Mouse (Mus musculus): ENCODE data around the gene Zfp280b.
A peak's percentile ranks its signal among the peaks of the same experiment; 100 is the strongest.
"Not testable (repeated sequence)": the region's sequence is repeated elsewhere in the genome, so short reads cannot be mapped to it uniquely, and the experiment has no call there.

Gene Zfp280b

GRCm38 (mm10) chr10:76032402-76033118 lies at the start of gene Zfp280b:
Zfp280b (plus strand) TSS chr10:76032650.
- peak; percentile 90 to 95 for DNase-seq (ENCODE audit: low spot score in 2 of 2)

DNA sequence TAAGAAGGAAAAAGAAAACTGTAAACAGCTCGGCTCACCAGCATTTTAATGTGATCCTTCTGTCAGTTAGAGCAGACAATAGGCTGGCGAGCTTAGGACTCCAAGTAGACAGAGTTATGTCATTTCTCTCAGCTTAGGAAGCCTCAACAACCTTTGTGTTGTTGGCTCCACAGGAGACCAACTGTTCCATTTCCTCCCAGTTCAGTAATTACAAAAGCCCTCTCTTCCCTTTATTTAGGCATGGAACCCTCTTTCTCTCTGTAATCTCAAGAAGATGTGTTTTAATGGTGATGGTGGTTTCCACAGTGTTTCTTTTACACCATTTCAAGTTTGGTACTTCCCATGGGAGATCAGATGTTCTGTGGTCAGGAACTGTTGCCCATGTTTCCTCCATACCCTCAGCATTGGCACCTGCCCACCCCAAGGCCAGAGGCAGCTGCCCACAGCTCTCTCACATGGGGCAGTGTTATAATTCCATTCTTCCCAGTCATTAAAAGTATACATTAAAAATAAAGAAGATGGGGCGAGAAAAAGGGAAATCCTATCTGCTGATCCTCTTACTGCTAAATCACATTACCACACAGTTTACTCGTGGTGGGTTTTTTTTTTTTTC lies 41.9 kb upstream of the Zfp280b start:
- no peak for DNase-seq (ENCODE audit: low spot score in 2 of 2)

DNA sequence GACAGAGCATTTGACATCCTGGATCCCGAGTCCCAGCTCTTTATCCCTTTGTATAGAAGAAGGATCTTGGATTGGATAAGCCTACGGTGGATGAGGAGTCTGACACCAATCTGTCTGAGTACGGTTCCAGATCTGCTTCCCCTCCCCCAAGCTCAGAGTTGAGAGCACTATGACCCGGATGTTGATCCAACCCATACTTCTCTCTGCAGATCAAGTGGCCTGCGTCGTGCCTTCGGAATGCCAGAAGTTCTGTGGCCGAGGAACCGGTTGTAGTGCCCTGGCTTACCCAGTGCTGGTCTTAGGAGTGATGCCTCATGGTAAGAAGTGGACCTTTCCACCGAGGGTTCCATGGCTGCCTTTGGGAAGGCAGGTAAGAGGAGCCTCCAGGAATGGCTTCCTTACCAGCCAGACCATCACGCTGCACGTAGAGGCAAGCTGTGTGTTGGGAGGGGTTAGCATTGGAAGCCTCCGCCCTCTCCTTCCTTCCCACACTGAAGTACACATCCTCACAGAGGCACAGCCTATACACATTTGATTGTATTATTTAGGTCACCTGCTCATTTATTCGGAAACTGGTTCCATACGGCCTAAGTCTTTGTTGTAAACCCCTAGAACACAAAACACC lies 38.7 kb upstream of the Zfp280b start:
- DNase-seq (ENCODE audit: low spot score in 2 of 2) = no peak

DNA sequence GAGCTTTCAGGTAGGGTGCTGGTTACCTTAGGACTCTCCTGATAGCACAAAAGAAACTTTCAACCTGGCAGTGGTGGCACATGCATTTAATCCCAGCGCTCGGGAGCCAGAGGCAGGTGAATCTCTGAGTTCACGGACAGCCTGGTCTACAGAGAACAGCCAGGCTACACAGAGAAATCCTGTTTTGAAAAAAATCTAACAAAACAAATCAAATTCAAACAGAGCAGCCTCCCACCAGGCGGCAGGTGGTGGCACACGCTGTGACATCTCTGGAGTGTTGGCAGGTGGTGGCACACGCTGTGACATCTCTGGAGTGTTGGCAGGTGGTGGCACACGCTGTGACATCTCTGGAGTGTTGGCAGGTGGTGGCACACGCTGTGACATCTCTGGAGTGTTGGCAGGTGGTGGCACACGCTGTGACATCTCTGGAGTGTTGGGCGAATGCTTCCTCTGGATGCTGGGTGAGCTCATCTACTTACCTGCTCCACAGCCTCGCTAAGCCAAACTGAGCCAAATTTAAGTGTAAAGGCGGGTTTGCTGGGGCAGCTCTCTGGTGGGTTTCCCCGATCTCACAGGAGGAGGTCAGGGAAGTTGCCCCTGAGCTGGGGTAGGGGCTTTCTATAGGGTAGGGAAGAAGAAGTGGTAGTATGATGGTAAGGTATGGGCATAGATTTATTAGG lies 37.8 kb upstream of the Zfp280b start:
- DNase-seq (ENCODE audit: low spot score in 2 of 2) = not testable (repeated sequence)

DNA sequence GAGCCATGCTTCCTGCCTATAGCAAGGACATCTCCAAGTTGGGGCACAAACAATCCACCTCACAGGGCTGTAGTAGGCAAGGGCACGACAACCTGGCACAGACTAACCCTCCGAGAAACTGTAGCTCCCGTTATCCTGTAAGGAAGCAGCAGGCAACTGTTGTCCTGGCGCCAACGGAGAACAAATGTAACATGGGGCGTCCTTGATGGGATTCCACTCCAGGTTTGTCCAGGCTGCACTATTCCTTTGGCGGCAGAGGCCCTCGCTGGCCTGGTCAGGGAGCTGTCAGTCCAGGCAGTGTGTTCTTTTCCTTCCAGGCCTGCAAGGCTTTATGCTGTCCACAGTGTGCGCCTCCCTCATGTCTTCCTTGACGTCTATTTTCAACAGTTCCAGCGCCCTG lies 37.0 kb upstream of the Zfp280b start:
- no peak for DNase-seq (ENCODE audit: low spot score in 2 of 2)

GRCm38 (mm10) chr10:75996315-75996714 lies 36.1 kb upstream of the Zfp280b start:
- DNase-seq (ENCODE audit: low spot score in 2 of 2) = no peak

DNA sequence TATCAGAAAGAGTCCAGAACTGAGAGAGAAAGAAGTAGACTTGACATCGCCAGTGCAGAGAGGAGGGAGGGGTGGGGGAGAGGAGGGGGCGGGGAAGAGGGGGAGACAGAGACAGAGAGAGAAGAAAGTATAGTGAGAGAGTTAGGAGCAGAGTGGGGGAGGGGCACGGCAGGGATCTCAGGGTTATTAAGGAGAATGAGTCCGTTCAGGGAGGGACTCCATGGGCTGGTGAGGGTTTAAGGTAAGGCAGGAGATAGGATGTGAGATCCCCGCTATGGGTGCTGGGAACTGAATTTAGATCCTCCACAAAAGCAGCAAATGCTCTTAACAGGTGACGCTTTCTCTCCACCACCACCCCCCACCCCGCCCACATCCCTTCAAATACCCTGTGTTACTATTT lies 31.3 kb upstream of the Zfp280b start:
- no peak for DNase-seq (ENCODE audit: low spot score in 2 of 2)

- DNase-seq (ENCODE audit: low spot score in 2 of 2) = no peak
Observed at GRCm38 (mm10) chr10:76002101-76002521, 30.3 kb upstream of the Zfp280b start.

GRCm38 (mm10) chr10:76002615-76003014 lies 29.8 kb upstream of the Zfp280b start:
- DNase-seq (ENCODE audit: low spot score in 2 of 2) = no peak

DNA sequence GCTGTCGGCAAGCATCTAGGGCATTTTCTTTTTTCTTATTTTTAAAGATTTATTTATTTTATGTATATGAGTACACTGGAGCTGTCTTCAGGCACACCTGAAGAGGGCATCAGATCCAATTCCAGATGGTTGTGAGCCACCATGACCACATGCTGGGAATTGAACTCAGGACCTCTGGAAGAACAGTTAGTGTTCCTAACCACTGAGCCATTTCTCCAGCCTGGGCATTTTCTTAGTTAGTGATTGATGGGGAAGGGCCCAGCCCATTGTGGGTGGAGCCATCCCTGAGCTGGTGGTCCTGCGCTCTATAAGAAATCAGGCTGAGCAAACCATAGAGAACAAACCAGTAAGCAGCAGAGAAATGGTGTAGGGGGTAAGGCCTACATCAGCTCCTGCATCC lies 29.2 kb upstream of the Zfp280b start:
- no peak for DNase-seq (ENCODE audit: low spot score in 2 of 2)

GRCm38 (mm10) chr10:76006385-76006784 lies 26.1 kb upstream of the Zfp280b start:
- DNase-seq (ENCODE audit: low spot score in 2 of 2) = no peak

DNA sequence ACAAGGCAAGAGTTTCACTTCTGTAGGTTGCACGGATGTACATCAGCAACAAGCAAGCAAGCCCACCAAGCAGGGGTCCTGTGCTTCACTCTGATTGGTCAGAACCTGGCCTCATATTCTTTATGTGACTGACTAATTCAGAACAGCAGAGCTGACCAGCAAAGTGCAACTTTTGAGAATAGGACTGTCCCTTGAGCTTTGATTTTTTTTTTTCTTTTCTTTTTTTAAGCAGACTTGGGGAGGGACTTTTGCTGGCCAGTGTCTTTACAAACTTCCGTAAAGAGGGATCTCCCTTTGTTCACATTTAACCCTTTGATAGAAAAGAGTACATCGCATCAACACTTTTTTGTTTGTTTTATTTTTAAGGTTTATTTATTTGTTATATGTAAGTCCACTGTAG lies 22.6 kb upstream of the Zfp280b start:
- DNase-seq (ENCODE audit: low spot score in 2 of 2) = no peak

- DNase-seq (ENCODE audit: low spot score in 2 of 2) = no peak
Observed at GRCm38 (mm10) chr10:76012922-76013321, 19.5 kb upstream of the Zfp280b start.

GRCm38 (mm10) chr10:76016886-76017285 lies 15.6 kb upstream of the Zfp280b start:
- DNase-seq (ENCODE audit: low spot score in 2 of 2) = no peak

DNA sequence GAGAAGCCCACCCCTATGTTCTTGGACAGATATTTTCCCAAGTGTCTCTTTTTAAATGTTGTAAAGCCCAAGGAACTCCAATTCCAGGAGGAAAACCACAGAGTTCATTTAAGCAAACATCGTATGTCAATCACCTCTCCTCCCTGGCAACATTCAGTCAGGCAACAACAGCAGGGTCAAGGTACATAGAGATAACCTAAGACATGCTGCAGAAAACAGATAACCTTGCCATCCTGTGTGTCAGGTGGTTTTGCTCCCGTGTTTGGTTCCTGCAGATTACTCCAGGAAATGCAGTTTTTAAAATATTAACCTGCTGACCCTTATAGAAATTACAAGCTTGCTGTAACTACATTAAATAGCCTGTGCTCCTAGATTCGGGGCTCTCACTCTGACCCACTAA lies 10.7 kb upstream of the Zfp280b start:
- no peak for DNase-seq (ENCODE audit: low spot score in 2 of 2)

GRCm38 (mm10) chr10:76023921-76024320 lies 8.5 kb upstream of the Zfp280b start:
- no peak for DNase-seq (ENCODE audit: low spot score in 2 of 2)

GRCm38 (mm10) chr10:76025470-76026190 lies 6.8 kb upstream of the Zfp280b start:
- no peak for DNase-seq (ENCODE audit: low spot score in 2 of 2)

GRCm38 (mm10) chr10:76027127-76028015 lies 5.1 kb upstream of the Zfp280b start:
- DNase-seq (ENCODE audit: low spot score in 2 of 2) = no peak

DNA sequence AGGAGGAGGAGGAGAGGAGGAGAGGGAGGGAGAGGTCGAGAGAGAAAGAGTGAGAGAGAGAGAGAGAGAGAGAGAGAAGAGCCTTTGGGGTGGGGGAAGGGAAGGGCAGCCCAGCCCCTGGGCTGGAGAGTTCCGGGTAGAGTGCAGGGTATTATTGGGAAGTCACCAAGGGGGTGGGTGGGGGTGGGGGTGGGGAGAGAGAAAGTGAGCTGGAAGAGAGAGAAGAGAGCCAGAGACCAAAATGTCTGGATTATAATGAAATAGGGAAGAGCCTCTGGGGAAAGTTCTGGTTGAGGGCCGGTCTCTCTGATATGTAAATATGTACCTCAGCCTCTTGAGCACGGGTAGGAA lies 4.5 kb upstream of the Zfp280b start:
- DNase-seq (ENCODE audit: low spot score in 2 of 2) = no peak

GRCm38 (mm10) chr10:76028396-76028795 lies 4.1 kb upstream of the Zfp280b start:
- no peak for DNase-seq (ENCODE audit: low spot score in 2 of 2)

DNA sequence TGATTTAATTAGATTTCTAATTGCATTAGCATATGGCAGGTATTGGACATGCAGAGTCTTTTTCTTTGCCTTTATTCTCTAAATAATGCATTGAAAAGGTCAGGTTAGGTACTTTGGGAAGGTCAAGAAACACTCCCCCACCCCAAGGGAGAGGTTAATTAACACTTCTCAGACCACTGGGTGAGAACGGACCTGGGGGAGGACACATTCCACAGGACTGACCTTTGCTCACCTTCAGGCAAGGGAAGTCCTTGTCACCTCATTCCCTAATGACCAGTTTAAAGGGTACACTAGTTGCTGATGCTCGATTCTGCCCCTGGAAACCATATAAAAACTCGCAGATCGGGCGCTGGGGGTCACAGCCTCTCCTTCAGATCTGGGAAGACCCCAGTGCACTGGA lies 3.2 kb upstream of the Zfp280b start:
- no peak for DNase-seq (ENCODE audit: low spot score in 2 of 2)
